Mouse (Mus musculus) liver, embryonic 14.5 days (tissue): Measurements from ENCODE around the gene Mras.

Experiments
- CTCF ChIP-seq: IDR thresholded peaks from 2 replicates; pipeline ENCODE4 v1.5.1; 2016; ENCODE audit warnings: antibody characterized with exemption, low read depth, control low read depth
- EP300 ChIP-seq: IDR thresholded peaks from 2 replicates; pipeline ENCODE4 v1.6.1; 2016; ENCODE audit warnings: antibody characterized with exemption, low read depth

DNA sequence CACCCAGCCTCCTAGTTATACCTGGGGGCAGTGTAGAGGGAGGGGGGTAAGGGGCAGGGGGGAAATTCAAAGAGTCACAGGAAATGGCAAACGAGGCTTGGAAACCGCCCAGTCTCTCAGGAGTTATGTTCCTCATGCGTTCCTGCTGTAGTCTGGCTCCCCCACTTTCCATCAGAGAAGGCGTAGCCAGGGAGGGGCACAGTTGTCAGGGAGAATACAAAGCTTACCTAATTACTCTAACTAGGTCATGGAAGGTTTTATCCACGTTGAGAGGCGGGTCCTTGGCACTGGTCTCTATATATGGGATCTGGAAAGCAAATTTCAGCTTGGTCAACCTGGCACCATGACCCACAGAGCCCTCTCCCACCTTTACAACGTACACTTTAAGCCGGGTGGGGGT, 47.7 kb downstream of the Mras start:
- TF ChIP-seq EP300 = no peak
- TF ChIP-seq CTCF = no peak
